Mouse (Mus musculus): Measurements from ENCODE around the gene Gpr137b.
"Not testable (repeated sequence)": the region's sequence is repeated elsewhere in the genome, so short reads cannot be mapped to it uniquely, and the experiment has no call there.

- not testable (repeated sequence) for TF ChIP-seq POLR2A (IDR thresholded peaks at IDR 0.05; ENCODE audit: insufficient read length, low read depth); USF1 (IDR thresholded peaks at IDR 0.05; ENCODE audit: low read depth); POLR2AphosphoS2 (IDR thresholded peaks at IDR 0.05; ENCODE audit: insufficient read length, low read depth); TCF12 (IDR thresholded peaks at IDR 0.05; ENCODE audit: insufficient read depth, poor library complexity, severe bottlenecking); MAX (IDR thresholded peaks at IDR 0.05; ENCODE audit: low read depth); MYOG (IDR thresholded peaks at IDR 0.05; ENCODE audit: control insufficient read depth in 1 of 3, insufficient read depth in 1 of 3, insufficient read length in 2 of 3, low read depth in 2 of 3); E2F4 (IDR thresholded peaks at IDR 0.05; ENCODE audit: insufficient read depth); SRF (IDR thresholded peaks at IDR 0.05; ENCODE audit: control insufficient read depth, insufficient read length, low read depth); REST (IDR thresholded peaks at IDR 0.05; ENCODE audit: insufficient read depth, insufficient read length)
Measured at GRCm38 (mm10) chr13:13363536-13363935, 30.3 kb downstream of the Gpr137b start.
